Comparison of ENCODE assay signal across 34 mouse cellular contexts in genomic region chr5:73815752-73816151, GRCm38 (mm10).
"Had no signal": no experiment of that assay in that cellular context is flagged by ENCODE, and none has a peak within 500 bp of the region (broad histone marks: within the 10 kb centered on the region; RNA-seq: fewer than 3 reads in every experiment).

No protein-coding gene starts in this region.

- H3K27ac ChIP-seq: heart, embryonic 10.5 days; heart, embryonic 13.5 days; heart, embryonic 15.5 days; hindbrain, embryonic 10.5 days; hindbrain, embryonic 12.5 days; hindbrain, embryonic 13.5 days; hindbrain, embryonic 14.5 days; hindbrain, embryonic 15.5 days; hindbrain, postnatal 0 days; intestine, embryonic 15.5 days; kidney, embryonic 15.5 days; kidney, postnatal 0 days; layer of hippocampus, adult 2 months had no signal

- H3K4me1 ChIP-seq: heart, embryonic 10.5 days; heart, embryonic 12.5 days; heart, embryonic 15.5 days; hindbrain, embryonic 10.5 days; hindbrain, embryonic 12.5 days; hindbrain, embryonic 13.5 days; hindbrain, embryonic 15.5 days; intestine, embryonic 15.5 days had no signal

- H3K36me3 ChIP-seq: heart, embryonic 10.5 days; heart, embryonic 12.5 days; heart, embryonic 13.5 days; heart, embryonic 15.5 days; hindbrain, embryonic 10.5 days; hindbrain, embryonic 12.5 days; hindbrain, embryonic 13.5 days; hindbrain, embryonic 15.5 days; intestine, embryonic 15.5 days; kidney, embryonic 15.5 days had no signal

- DNase-seq: heart, postnatal 14 days; heart, postnatal 36 days; heart, postnatal 4 days; kidney, adult 11 months; kidney, adult 18-20 months; kidney, adult 2 months; kidney, adult 8-10 months; kidney, adult 9 months; kidney, postnatal 10 days; kidney, postnatal 14 days; kidney, postnatal 25 days; kidney, postnatal 36 days; kidney, postnatal 4 days; layer of hippocampus, adult 9-11 months; layer of hippocampus, postnatal 36 days had no signal

- H3K27me3 ChIP-seq: heart, embryonic 12.5 days; heart, embryonic 13.5 days; heart, embryonic 15.5 days; hindbrain, embryonic 12.5 days; hindbrain, embryonic 13.5 days; hindbrain, embryonic 15.5 days; intestine, embryonic 15.5 days; kidney, embryonic 15.5 days had no signal

- H3K4me2 ChIP-seq: heart, embryonic 11.5 days; heart, embryonic 12.5 days; heart, embryonic 13.5 days; heart, embryonic 15.5 days; hindbrain, embryonic 12.5 days; hindbrain, embryonic 13.5 days; hindbrain, embryonic 14.5 days; hindbrain, embryonic 15.5 days; intestine, embryonic 15.5 days; kidney, embryonic 15.5 days had no signal

- ATAC-seq: hindbrain, embryonic 16.5 days; hindbrain, postnatal 0 days; inflammation-experienced regulatory T-cells, adult 6 months; intestine, embryonic 15.5 days; intestine, embryonic 16.5 days; intestine, postnatal 0 days had no signal

- H3K9ac ChIP-seq: heart, embryonic 12.5 days; heart, embryonic 13.5 days; heart, embryonic 15.5 days; hindbrain, embryonic 12.5 days; hindbrain, embryonic 13.5 days; hindbrain, embryonic 14.5 days; hindbrain, embryonic 15.5 days; intestine, embryonic 15.5 days; kidney, embryonic 15.5 days had no signal

- H3K4me3 ChIP-seq: heart, embryonic 10.5 days; heart, embryonic 12.5 days; heart, embryonic 13.5 days; heart, embryonic 15.5 days; hindbrain, embryonic 10.5 days; hindbrain, embryonic 12.5 days; hindbrain, embryonic 13.5 days; hindbrain, embryonic 15.5 days; intestine, embryonic 15.5 days; kidney, embryonic 15.5 days; layer of hippocampus, adult 2 months had no signal

- H3K9me3 ChIP-seq: heart, embryonic 10.5 days; heart, embryonic 15.5 days; hindbrain, embryonic 15.5 days; intestine, embryonic 15.5 days; kidney, embryonic 15.5 days had no signal
